Mouse (Mus musculus) brain, embryonic 18.5 days (tissue): ENCODE measurements around the gene Apol7c.
"Not testable (repeated sequence)": the region's sequence is repeated elsewhere in the genome, so short reads cannot be mapped to it uniquely, and the experiment has no call there.

Experiments
- DNase-seq: peaks from one replicate; pipeline ENCODE4 v3.0.0-alpha.2; 2012; ENCODE audit warnings: low read depth, low spot score

Apol7c gene

GRCm38 (mm10) chr15:77533216-77533615, at the start of gene Apol7c:
Gene Apol7c (minus strand): TSS chr15:77533316.
- DNase-seq = no peak

GRCm38 (mm10) chr15:77581681-77582080, 48.6 kb upstream of the Apol7c start:
- DNase-seq = no peak

GRCm38 (mm10) chr15:77579311-77579710, 46.2 kb upstream of the Apol7c start:
- DNase-seq = no peak

GRCm38 (mm10) chr15:77578801-77579200, 45.7 kb upstream of the Apol7c start:
- no peak for DNase-seq

- DNase-seq = no peak
These were observed 30.1 kb upstream of the Apol7c start for GRCm38 (mm10) chr15:77563219-77563618.

GRCm38 (mm10) chr15:77561792-77562191, 28.7 kb upstream of the Apol7c start, which contains the start of gene 1700025B11Rik:
Gene 1700025B11Rik (minus strand): TSS chr15:77561892.
- DNase-seq = no peak

- DNase-seq = not testable (repeated sequence)
These were observed 6.1 kb upstream of the Apol7c start for GRCm38 (mm10) chr15:77539221-77539620.

- not testable (repeated sequence) for DNase-seq
These were observed 9.8 kb downstream of the Apol7c start for GRCm38 (mm10) chr15:77523186-77523843.

- DNase-seq = not testable (repeated sequence)
These were observed 12.5 kb downstream of the Apol7c start for GRCm38 (mm10) chr15:77520596-77520995.

- not testable (repeated sequence) for DNase-seq
These were observed 25.1 kb downstream of the Apol7c start, which contains the start of gene Apol11a for GRCm38 (mm10) chr15:77507966-77508365. Gene Apol11a (plus strand): TSS chr15:77508271.

- not testable (repeated sequence) for DNase-seq
These were observed 38.4 kb downstream of the Apol7c start for GRCm38 (mm10) chr15:77494694-77495093.

- not testable (repeated sequence) for DNase-seq
These were observed 39.9 kb downstream of the Apol7c start for GRCm38 (mm10) chr15:77493181-77493580.

GRCm38 (mm10) chr15:77482140-77482794, 50.8 kb downstream of the Apol7c start:
- no peak for DNase-seq

GRCm38 (mm10) chr15:77476693-77477092, 56.4 kb downstream of the Apol7c start, which contains the start of gene Apol10a:
Gene Apol10a (plus strand): TSS chr15:77477047.
- DNase-seq = not testable (repeated sequence)
